Mouse (Mus musculus) ES-CJ7 (cell line): ENCODE results near the gene Esyt2.
"Not testable (repeated sequence)": the region's sequence is repeated elsewhere in the genome, so short reads cannot be mapped to it uniquely, and the experiment has no call there.

Experiments
- DNase-seq: peaks from one replicate; pipeline ENCODE4 v3.0.0; 2011; ENCODE audit warnings: low read depth, low spot score

The Esyt2 gene

GRCm38 (mm10) chr12:116280653-116281364 lies at the start of gene Esyt2:
TSS of gene Esyt2 (plus strand) at chr12:116281196.
- peak; percentile 100 for DNase-seq

- DNase-seq: no peak
Measured at GRCm38 (mm10) chr12:116231612-116232011, 49.4 kb upstream of the Esyt2 start.

GRCm38 (mm10) chr12:116232061-116232460 lies 48.9 kb upstream of the Esyt2 start:
- no peak for DNase-seq

- DNase-seq: peak; percentile 25
Measured at GRCm38 (mm10) chr12:116235356-116235755, 45.6 kb upstream of the Esyt2 start.

GRCm38 (mm10) chr12:116236658-116237057 lies 44.3 kb upstream of the Esyt2 start:
- no peak for DNase-seq

DNA sequence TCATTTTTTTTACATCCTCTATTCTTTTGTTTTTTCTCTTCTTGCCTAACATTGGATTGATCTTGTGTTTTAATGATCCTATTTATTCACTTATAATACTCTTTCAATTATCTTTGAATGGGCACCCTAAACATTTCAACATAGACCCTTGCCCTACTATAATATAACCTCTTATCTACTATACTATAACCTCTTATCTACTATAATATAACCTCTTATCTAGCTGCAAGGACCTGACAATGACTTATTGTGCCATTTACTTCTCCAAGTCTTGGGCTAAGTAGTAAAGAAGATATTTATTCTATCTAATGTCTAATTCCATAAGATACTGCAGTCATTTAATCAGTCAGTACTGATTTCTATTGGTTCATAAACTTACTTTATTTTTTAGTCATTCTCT lies 42.6 kb upstream of the Esyt2 start:
- no peak for DNase-seq

DNA sequence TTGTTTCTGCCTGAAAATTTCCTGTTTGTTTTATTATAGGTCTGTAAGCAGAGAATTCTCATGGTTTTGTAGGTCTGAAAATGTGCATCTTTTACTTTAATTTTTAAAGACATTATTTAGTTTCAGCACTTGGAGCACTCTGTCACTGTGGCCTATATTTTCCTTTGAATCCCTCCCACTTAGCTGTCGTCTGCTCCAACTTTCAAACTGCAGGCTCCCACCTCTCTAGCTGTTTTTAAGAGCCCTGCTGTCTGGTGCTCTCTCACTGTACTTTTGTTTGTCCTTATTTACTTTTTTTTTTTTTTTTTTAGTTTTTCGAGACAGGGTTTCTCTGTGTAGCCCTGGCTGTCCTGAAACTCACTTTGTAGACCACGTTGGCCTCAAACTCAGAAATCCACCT lies 42.2 kb upstream of the Esyt2 start:
- no peak for DNase-seq

DNA sequence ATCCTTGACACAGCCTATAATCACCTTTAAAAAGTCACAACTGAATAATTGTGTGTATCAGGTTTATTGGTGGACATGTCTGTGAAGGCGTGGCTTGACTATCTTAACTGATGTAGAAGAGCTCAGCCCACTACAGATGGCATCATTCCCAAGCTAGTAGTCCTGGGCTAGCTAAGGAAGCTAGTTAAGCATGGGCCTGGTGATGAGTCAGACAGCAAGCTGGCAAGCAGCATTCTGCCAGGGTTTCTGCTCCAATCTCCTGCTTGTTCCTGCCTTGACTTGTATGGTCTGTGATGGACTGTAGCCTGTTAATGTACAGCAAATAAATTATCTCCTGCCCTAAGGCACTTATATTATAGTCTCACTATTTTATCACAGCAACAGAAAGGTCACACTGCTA lies 36.4 kb upstream of the Esyt2 start:
- DNase-seq: no peak

- no peak for DNase-seq
Measured at GRCm38 (mm10) chr12:116254652-116255051, 26.3 kb upstream of the Esyt2 start.

- DNase-seq: no peak
Measured at GRCm38 (mm10) chr12:116255636-116256035, 25.4 kb upstream of the Esyt2 start.

DNA sequence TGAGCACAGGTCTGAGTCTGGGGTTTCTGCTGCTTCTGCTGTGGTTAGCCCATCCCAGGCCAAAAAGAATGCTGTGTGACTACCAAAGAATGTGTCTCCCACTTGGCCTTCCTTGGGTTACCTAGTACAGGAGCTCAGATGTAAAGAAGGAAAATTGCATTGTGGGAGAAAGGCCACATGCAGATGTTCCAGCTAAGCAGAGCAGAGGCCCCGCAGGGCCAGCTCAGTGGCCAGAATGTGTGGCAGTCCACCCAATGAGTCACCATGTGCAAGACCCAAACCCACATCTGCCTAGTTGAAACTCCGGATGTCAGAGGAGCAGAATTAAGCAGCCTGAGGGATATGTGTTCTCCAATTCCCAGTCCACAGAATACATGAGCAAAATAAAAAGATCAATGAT lies 22.7 kb upstream of the Esyt2 start:
- no peak for DNase-seq

DNA sequence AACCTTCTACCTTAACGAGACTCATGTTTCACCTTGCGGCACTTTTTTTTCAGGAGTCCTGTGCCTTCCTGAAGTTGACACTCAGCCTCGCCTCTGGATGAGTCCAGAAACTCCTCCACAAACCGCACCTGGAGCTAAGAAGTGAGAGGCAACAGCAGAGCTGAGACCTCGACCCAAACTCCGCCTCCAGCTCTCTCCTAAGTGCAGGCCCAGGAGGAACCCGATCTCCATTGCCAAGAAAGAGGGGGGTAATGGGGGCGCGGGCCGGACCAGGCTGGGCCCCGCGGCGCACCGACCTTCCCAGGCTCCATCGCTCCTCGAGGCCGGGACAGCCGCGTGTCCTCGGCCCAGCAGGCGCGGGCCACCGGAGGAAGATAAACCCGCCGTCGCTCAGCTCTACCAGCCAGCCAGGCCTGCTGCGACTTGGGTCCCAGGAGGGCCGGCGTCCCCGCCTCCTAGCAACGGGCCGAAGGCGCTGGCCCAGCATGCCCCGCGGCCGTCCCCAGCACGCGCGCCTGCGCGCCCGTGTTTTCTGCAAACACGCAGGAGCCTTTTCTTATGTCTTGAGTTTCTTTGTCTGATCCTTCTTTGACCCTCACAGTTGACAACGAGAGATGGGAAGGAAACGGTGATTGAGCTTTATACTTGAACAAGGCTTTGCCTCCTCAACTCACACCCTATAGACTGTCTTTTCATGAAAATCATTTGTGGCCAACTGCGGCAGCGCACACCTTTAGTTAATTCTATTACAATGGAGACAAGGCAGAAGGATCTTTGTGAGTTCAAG lies 18.2 kb upstream of the Esyt2 start, which contains the start of gene Wdr60:
Gene Wdr60 (minus strand): TSS at position 468 of the 787 bp plus-strand sequence.
- DNase-seq: peak; percentile 86

DNA sequence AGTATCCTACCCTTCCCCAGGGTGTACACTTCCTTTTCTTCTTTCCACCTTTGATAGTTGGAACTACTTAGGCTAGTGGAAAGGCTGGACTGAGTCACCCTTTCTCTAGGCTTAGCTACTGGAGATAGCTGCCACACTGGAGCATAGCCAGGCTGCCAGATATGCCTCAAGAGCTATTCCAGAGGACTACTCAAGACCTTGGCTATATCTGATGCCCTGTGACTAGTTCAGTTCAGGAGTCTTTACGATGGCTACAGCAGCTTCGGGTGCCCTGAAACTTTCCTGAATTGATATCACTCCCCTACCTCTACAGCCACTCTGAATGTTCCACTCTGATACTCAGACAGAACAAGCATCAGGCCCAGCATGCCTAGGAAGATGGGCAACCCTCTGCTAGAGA lies 16.2 kb upstream of the Esyt2 start:
- DNase-seq: no peak

GRCm38 (mm10) chr12:116265275-116265674 lies 15.7 kb upstream of the Esyt2 start:
- DNase-seq: no peak

DNA sequence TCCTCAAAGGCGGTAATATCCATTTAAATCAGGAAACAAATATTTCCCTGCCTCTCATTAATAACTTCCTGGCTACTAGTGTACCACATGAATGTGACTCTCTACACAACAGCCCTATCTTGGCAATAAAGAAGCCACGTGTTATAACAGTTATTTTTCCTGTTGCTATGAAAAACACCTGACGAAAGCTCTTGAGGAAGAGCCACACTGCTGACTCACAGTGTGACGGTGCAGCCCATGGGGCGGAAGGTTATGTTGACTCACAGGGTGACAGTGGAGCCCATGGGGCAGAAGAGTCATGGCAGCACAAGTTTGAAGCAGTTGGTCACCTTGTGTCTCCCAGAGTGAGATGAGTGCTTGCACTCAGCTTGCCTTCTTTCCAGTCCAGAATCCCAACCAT lies 11.5 kb upstream of the Esyt2 start:
- no peak for DNase-seq

- DNase-seq: no peak
Measured at GRCm38 (mm10) chr12:116270538-116270937, 10.5 kb upstream of the Esyt2 start.

DNA sequence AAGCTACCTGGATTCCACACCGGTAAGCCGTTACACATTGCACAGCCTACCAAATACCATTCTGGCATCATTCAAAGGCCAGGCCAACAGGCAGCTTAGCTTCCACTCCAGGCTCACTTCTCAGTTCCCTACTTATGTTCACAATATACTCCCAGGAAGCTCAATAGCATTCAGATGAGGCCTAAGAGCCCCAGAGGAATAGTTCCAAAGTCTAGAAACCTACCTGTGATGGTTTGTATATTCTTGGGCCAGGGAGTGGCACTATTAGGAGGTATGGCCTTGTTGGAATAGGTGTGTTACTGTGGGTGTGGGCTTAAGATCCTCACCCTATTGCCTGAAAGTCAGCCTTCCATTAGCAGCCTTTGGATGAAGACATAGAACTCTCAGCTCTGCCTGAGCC lies 9.9 kb upstream of the Esyt2 start:
- DNase-seq: no peak

DNA sequence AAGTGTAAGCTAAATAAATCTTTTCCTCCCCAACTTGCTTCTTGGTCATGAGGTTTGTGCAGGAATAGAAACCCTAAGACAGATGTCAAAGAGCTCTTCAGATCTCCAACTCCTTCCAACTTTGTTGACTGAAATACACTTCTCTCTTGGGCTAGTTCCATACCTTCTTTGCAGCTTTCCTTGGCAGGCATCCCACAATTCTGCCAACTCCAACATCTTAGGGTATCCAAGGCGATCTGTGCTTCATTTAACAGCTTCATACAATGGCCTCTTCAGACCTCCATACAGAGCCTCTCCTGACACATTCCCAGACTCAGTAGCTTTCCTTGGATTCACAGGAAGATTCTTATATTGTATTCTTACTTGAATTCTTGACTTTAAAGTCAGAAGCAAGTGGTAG lies 7.3 kb upstream of the Esyt2 start:
- no peak for DNase-seq

GRCm38 (mm10) chr12:116275086-116275485 lies 5.9 kb upstream of the Esyt2 start, which contains the start of gene Gm11027:
TSS of gene Gm11027 (plus strand) at chr12:116275386.
- DNase-seq: not testable (repeated sequence)

DNA sequence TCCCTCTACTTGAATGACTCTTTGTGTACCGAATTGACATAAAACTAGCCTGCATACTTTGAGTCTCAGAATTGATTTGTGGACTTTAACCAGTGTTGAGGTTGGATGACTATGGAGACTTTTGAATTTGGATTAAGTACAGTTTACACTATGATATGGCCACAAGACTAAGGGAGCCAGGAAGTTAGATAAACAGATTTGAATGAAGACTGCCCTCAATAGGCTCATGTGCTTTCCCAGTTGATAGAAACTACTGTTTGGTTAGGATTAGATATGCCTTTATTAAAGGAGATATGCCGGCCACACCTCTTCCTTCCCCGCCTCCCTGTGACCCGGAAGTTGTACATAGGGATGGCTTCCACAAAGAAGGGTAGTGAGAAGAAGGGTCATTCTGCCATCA lies 5.4 kb upstream of the Esyt2 start:
- DNase-seq: no peak

DNA sequence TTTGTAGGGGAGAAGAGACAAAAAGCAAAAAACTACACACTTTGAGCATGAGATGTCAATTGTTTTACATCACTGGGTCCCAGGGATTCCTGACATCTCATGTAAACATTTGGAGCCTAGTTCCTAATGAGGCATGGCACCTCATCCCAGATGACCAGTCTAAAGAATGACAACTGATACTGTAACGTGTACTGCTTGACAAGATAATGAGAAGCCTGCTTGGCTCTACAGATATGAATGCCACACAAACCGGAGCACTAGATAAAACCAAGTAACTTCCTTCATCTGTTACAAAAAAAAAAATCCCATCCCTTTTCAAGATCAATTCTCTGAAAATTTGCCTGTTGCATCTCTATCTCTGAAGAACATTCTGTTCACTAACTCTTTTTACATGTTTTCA lies 4.0 kb upstream of the Esyt2 start:
- no peak for DNase-seq

DNA sequence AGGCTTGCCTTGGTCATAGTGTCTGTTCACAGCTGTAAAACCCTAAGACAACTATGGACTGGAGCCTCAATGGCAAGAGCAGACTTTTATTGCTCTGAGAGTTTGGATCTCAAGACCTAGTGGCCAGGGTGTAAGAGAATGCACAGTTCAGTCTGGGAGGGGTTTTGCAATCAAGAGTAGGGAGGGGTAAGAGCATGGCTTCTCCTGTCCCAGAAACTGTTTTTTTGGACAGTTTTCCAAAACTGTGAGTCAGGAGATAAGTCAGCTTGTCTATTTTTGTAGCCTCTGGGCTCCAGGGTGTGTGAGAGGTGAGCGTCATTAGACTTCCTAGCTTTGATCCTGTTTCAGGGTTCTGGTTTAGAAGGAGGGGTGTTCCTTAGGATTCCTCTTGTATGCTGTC lies 2.5 kb upstream of the Esyt2 start:
- DNase-seq: no peak

GRCm38 (mm10) chr12:116279181-116279580 lies 1.8 kb upstream of the Esyt2 start:
- DNase-seq: no peak
